Mouse (Mus musculus) spleen, postnatal 4 days (tissue): ENCODE measurements around the gene Ros1.

Source experiments
- DNase-seq, 2 experiments: peaks; one replicate each; pipeline ENCODE4 v3.0.0; 2022; ENCODE audit warnings: low spot score in 2 of 2

Ros1 gene

DNA sequence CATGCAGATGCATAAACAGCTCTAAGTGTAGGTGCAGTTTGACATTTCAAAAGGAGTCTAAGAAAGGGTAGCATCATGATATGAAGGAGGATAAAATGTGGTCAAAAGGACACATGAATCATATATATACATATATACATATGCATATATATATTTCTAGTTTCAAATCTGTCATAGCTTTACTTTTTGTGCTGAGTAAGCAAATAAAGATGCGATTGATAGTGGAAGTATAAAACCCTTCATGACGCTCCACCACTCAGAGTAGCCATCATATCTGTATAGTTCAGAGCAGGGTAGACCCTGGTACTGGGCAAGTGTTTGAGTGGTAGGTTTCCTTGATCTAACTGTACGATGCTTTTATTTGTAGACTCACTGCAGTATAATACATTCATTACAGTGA, 35.3 kb downstream of the Ros1 start:
- DNase-seq, result no peak

DNA sequence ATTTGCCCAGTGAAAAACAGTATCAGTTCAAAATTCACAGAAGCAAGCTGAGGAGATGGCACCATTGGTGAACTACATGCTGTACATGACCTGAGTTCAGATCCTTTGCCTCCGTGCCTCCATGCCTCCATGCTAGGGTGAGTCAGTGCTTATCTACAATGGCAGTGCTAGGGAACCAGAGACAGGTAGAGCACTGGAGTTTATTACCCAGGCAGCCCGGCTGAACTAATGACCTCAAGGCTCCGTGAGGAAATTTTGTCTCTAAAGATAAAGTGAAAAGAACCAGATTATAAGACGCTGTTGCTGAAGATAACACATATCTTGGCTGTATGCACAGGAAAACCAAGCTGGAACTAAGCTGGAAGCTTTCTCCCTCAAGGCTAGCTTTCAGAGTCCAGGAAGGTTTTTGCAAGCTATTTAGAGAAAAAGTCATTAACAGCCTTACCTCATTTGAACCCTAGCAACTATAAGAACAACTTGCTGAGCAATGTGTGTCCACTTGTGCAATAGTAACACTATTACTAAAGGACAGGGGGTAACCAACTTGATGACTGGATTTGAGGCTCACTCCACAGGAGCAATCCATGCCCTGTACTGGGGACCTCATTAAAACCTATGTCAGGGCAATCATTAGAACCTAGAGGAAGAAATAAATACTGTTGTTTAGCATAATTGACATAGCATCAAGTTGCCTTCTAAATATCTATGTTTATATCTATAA, 61.5 kb downstream of the Ros1 start:
- no peak for DNase-seq

- DNase-seq, result no peak
Measured at GRCm38 (mm10) chr10:52130762-52131161, 64.3 kb downstream of the Ros1 start.

GRCm38 (mm10) chr10:52128874-52129412, 66.1 kb downstream of the Ros1 start:
- no peak for DNase-seq

DNA sequence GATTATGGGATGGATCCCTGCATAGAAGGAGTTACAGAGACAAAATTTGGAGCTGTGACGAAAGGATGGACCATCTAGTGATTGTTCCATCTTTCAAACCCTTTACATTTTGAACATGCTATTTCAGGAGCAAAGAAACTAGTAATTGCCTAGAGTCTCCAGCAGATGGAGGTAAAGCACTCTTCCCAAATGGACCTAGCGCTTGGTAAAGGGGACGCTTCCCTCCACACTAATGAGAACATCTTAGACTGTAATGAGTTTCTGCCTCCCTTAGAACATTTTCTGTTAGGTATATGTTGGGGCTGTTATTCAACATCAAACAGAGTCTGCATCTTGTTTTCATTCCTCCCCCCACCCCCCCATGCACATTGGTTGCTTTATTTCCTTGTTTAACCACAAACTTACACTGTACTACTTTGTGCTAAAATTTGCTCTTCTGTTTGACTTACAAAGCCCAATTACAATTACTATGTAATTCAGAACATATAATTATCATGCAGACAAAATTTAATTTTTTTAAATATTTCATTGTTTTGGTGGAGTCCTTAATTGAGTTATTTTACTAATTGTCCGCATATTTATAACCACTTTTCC, 88.8 kb downstream of the Ros1 start:
- DNase-seq, result no peak

GRCm38 (mm10) chr10:52101273-52101672, 93.8 kb downstream of the Ros1 start:
- no peak for DNase-seq

- no peak for DNase-seq
Measured at GRCm38 (mm10) chr10:52092181-52092580, 102.9 kb downstream of the Ros1 start.

DNA sequence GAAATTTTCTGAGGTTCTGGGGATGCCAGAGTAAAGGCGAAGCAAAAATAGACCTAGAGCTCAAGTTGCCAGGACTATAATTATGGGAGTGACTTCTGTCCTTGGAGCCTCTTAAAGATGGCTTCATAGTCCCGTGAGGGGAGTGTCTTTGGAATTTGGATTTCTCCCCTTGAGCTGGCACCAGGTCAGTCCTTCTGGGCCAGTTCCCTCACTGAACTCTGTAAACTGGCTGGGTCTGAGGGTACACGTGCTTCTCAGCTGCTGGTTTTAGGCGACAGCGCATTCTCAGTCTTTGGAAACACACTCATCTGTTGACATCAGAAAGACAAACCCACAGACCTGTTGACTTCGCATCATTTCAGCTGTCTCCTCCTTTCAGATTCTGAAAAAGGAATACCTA, 108.4 kb downstream of the Ros1 start:
- DNase-seq, result no peak

DNA sequence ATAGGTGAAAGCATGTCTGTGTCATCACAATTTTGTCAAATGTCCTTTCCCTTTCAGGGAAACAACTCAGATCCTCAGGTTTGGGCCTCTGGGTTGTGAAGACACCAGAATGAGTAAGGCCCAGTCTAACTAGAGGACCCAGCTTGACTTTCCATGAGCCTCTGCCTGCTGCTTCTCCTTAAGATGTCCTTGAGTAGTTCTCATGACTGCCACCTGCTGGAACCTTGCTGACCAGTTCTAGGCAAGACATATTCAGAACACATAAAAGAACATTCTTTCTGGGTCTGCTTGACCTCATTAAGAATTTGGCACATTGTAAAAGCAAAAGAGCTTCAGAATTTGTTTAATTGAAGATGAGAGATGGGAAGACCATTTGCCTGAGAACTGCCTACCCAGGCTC, 122.6 kb downstream of the Ros1 start:
- DNase-seq, result no peak

DNA sequence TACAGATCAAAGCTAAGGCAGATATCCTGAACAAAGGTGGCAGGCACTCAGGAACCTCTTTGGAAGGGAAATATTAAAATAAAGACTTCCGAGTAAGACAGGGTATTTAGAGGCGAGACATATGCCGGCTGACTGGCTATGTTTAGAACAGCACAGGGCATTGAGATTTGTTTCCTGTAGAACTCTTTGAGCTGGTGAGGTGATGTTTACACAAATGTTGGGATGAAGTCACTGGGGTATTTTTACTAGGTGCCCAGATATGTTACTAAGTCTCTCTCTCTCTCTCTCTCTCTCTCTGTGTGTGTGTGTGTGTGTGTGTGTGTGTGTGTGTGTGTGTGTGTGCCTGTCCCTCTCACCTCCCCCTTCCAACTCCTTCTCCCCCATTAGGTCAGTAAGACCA, 146.8 kb downstream of the Ros1 start:
- no peak for DNase-seq

DNA sequence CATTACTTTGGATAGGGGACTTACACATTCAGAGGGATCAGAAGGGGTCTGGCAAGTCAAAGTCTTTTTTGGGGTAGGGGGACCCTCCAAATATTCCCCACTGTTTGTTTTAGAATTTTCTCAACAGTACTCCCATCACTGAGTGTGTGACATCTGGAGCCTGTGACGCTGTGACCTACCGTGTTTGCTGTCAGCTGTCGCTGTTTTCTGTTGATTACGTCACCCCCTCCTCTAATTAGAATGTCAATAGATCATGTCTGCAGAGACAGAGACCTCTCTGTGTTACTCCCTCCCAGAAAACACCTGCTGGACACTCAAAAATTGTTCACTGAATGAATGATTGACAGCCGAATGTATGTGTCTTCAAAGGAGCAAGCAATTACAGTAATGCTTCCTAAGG, 152.0 kb downstream of the Ros1 start:
- no peak for DNase-seq

GRCm38 (mm10) chr10:52039392-52039791, 155.7 kb downstream of the Ros1 start:
- no peak for DNase-seq

DNA sequence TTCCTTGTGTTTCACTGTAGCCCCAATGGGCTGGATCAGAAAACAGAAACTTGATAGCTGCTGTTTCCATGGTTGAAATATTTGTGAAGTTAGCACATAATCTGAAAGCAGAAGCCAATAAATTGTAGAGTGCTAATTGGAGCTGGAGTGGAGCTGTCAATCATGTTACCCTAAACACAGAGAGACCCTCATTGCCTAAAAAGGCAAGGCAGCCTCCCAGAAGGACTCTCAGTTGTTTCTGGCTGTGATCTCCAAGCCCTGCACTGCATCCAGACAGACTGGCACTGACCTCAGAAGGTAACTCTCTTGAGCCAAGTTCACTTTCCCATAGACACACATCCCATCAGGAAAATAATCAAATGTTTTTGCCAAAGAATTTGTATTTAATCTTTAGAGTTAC, 161.3 kb downstream of the Ros1 start:
- DNase-seq, result no peak

DNA sequence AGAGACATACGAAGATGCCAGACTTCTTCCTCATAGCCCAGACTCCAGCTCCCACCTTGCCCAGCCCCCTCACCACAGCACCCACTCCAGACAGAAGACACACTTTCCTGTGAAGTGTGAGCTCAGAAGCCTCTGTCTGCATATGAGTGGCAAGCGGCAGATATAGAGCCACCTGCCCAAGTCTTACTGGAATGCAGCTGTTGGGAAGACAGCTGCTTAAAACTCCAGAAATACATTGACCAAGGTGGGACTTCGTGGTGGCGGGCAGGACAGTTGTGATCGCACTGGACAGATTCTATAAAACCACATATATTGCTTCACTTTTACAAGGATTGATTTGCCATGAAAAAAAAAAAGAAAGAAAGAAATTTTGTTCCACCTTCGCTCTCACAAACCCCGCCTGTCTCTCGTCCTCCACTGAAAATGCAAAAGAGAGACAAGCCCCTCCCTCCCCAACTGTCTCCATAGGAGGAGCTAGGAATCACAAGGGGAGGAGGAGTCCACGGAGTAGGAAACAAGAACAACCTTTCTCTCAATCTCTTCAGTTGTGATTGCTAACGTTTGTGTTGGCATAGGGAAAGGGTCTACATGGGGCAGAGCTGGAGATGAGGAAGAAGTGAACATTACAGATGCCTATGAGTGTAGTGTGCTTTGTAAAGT, 165.5 kb downstream of the Ros1 start:
- no peak for DNase-seq

GRCm38 (mm10) chr10:52028561-52029370, 166.3 kb downstream of the Ros1 start:
- no peak for DNase-seq

- DNase-seq, result no peak
Measured at GRCm38 (mm10) chr10:52027161-52028035, 167.6 kb downstream of the Ros1 start.

GRCm38 (mm10) chr10:52025821-52026220, 169.2 kb downstream of the Ros1 start:
- no peak for DNase-seq

GRCm38 (mm10) chr10:52025291-52025690, 169.8 kb downstream of the Ros1 start:
- no peak for DNase-seq

- DNase-seq, result no peak
Measured at GRCm38 (mm10) chr10:52024053-52024410, 171.0 kb downstream of the Ros1 start.

- no peak for DNase-seq
Measured at GRCm38 (mm10) chr10:52023213-52024052, 171.6 kb downstream of the Ros1 start.
